Mouse (Mus musculus): ENCODE results near the gene Slc26a8.
A peak's percentile ranks its signal among the peaks of the same experiment; 100 is the strongest.

Gene Slc26a8

DNA sequence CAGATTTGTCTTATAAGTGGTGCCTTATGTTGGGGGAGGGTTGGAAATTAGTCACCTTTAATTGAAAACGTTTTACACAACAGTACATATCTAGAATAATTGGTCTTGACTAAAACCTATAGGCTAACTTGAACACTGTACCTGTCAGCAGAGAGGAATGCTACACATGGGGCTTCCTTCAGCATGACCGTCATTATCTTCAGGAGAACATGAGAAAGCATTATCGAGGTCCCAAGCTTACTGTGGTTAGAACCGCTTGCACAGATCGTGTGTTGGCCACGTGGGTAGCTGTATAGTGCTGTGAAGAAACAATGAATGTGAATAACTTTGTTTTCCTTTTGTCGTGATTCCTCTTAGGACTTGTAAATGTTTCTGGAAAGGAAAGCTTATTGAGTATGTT, 9.8 kb upstream of the Slc26a8 start:
- DNase-seq (ENCODE audit: extremely low read depth, insufficient read length, low spot score): no peak

- DNase-seq (ENCODE audit: extremely low read depth, insufficient read length, low spot score): no peak
Observed at GRCm38 (mm10) chr17:28698672-28699071, 8.6 kb upstream of the Slc26a8 start.

DNA sequence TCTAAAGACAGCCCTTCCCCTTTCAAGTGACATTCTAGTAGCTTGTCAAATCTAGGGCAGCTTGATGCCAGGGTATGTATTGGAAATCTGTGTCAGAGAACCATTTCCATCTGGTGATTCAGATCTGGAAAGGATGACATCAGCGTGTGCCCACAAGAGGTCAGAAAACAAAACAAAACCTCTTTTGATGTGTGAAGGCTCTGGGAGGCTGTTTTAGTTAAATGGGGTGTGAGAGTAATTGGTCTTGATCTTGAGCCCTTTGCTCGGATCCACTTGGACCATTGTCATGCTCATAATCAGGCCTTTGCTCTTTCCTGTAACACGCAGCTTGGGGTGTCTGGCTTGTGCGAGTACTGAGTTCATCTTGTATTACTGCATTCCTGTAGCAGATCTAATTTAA, 8.2 kb upstream of the Slc26a8 start:
- DNase-seq (ENCODE audit: extremely low read depth, insufficient read length, low spot score): peak; percentile 30

DNA sequence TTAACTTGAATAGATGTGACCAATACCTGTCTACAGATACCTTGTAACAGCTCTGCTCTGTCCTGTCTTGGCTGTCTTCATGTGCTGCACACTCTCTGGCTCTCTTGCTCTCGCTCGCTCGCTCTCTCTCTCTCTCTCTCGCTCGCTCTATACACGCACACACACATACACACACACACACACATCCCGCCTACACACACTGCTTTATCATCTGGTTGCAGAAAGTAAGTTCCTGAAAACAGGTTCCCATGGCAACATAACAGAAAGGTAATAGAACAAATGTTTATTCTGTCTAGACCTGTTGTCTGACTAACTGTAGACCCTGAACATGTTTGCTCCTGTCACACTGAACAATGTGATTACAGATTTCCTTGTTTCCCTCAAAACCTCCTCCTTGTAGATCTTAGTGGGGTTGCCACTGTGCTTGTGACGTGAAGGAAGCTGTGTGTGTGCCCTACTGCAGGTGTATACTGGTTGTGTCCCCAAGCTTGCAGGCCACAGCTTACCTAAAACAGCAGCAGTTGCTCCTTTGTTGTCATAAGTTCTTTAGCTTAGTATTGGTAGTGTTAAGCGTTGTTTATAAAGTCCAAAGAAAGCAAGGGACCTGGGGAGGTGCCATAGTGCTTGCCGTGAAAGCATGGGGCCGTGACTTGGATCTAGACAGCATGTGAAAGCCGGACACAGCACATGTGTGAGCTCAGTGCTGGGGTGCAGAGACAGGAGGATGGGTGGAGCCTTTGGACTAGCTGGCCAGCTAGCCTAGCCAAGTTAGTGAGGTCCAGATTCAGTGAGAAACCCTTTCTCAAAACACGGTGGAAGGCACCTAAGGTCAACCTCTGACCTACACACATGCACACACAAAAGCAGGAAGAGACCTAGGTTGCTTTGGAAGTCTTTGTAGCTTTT, 7.5 kb upstream of the Slc26a8 start:
- DNase-seq (ENCODE audit: extremely low read depth, insufficient read length, low spot score): no peak

DNA sequence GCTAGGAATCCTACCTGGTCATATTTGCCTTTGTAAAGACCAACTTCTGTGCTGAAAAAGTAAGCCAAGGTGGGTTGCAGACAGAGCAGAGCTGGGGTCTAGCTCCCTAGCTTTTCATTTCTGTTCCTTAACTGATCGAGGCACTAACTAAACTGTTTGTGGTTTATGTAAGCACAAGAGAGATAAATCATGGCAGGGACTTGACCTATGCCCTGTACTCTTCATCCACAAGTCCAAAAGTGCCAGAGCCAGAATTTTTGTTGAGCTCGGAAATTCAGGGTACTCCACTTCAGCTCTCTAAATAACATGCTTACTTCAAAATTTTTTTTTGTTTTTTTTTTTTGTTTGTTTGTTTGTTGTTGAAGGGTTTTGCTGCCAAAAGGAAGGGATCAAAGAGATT, 6.6 kb upstream of the Slc26a8 start:
- no peak for DNase-seq (ENCODE audit: extremely low read depth, insufficient read length, low spot score)

DNA sequence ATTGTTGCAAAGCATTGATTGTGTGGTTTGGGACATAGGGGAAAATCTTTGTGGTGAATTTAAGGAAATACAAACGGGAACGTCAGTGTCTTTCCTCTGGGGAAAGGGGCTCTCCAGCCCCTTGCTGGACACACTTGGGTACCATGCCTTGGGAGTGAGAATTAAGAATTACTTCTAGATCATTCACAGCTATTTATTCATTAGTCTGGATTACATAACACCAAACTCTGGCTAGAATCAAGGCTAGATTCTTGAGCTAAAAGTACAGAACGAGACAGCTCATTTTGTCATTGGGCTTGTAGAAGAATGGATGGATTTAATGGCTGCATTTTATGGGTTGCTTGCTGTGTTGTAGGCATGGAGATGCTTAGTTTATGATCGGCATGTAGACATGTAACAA, 4.8 kb upstream of the Slc26a8 start:
- DNase-seq (ENCODE audit: extremely low read depth, insufficient read length, low spot score): no peak

GRCm38 (mm10) chr17:28694078-28694477, 4.0 kb upstream of the Slc26a8 start:
- no peak for DNase-seq (ENCODE audit: extremely low read depth, insufficient read length, low spot score)

- no peak for DNase-seq (ENCODE audit: extremely low read depth, insufficient read length, low spot score)
Observed at GRCm38 (mm10) chr17:28693086-28693485, 3.1 kb upstream of the Slc26a8 start.

- DNase-seq (ENCODE audit: extremely low read depth, insufficient read length, low spot score): no peak
Observed at GRCm38 (mm10) chr17:28692341-28692710, 2.3 kb upstream of the Slc26a8 start.

DNA sequence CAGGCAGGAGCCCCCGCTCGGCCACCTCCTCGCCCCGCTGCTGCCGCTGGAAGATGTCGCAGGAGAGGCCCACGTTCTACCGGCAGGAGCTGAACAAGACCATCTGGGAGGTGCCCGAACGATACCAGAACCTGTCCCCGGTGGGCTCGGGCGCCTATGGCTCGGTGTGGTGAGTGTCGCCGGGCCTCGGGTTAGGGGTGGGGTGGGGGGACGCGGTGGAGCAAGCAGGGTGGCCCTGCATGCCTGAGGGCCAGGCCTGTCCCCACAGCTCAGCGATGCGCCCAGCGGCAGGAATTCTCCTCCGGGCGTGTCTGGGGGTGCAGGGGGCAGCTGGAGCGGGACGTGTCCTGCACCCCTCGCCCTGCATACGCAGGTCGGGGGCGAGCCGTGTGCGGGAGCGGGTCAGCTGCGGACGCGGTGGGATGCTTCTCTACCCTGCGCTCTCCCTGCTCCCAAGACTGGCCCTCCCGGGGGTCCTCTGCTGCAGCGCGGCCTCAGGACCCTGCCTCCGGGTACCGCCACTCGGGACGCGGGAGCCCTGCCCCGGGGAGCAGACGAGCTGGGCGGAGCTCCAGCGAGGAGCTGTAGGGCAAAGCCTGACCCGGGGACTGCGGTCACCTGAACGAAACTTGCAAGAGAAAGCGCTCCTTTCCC, 1.8 kb upstream of the Slc26a8 start:
- peak; percentile 74 for DNase-seq (ENCODE audit: extremely low read depth, insufficient read length, low spot score)

DNA sequence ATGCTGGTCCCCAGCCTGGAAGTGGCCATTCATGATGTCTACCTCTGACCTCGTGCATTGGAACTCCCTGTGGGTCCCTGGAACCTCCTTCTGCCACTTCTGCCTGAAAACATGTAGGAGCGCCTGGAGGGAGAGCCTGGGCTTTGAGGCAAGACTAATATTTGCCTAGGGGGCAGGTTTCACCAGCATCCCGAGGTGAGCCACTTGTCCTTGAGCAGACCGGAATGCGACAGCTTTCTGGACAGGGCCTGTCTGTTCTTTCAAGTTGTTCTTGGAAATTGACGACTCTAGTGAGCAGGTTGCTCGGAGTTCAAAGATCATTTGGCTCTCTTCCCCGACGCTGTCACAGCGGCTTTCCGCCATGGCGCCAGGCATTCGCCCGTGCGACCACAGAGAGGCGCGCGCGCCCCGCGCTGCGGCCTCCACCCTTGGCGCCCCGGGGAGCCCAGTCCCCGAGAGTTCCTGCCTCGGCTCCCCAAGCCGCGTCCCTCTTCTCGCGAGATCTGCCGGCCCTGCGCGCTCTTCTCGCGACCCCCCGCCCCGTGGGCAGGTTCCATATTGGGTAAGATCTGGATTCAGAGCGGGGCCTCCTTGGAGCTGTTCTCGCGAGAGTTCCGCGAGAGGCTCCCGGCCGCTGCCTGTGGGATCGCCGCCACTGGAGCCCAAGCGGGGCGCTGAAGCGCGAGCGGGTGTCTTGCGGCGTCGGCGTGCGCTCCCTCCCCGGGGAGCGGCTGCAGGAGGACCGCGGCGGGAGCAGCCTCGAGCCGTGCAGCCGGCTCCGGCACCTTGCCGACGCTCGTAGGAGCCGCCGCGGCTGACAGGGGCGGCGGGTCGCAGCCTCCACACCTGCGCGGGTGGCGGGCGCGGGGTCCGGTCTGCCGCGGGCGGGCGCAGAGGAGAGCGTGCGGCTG, 998 bp upstream of the Slc26a8 start, which contains the start of gene Mapk14:
Gene Mapk14 (plus strand): TSS at position 554 of the 911 bp plus-strand sequence.
- DNase-seq (ENCODE audit: extremely low read depth, insufficient read length, low spot score): peak; percentile 100

DNA sequence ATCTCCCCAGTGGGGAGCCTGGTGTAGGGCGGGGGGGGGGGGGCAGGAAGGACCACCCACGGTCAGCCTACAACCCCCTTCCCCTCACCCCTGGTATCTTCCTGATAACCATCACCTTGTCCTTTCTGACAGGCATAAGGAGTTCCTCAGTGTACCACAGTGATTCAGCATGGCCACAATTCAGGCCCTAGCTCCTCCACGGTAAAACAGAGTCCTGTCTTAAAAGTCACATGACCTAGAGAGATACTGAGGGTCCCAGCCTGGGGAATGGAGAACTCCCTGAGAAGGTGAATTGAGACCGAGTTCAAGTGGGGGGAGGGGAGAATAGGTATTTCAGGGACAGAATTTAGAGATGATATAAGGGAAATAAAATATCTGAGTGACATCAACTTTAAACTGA, 2.7 kb downstream of the Slc26a8 start:
- no peak for DNase-seq (ENCODE audit: extremely low read depth, insufficient read length, low spot score)

GRCm38 (mm10) chr17:28684631-28685030, 5.4 kb downstream of the Slc26a8 start:
- DNase-seq (ENCODE audit: extremely low read depth, insufficient read length, low spot score): no peak

DNA sequence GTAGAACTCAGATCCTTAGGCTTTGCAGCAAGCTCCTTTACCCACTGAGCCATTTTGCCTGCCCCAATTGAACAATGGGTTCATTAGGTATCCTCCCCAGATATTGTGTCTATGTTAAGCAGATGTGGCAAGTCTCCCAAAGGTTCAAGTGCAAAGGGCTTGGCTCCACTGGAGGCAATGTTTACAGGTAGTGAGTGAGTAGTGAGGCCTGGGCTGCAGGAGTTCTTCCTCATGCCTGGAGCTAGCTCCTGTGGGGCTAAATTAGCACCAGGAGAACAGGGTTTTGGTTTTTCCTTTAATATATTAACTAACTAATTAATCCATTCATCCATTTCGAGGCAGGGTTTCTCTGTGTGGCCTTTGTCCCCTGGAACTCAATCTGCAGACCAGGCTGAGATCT, 6.4 kb downstream of the Slc26a8 start:
- DNase-seq (ENCODE audit: extremely low read depth, insufficient read length, low spot score): no peak

DNA sequence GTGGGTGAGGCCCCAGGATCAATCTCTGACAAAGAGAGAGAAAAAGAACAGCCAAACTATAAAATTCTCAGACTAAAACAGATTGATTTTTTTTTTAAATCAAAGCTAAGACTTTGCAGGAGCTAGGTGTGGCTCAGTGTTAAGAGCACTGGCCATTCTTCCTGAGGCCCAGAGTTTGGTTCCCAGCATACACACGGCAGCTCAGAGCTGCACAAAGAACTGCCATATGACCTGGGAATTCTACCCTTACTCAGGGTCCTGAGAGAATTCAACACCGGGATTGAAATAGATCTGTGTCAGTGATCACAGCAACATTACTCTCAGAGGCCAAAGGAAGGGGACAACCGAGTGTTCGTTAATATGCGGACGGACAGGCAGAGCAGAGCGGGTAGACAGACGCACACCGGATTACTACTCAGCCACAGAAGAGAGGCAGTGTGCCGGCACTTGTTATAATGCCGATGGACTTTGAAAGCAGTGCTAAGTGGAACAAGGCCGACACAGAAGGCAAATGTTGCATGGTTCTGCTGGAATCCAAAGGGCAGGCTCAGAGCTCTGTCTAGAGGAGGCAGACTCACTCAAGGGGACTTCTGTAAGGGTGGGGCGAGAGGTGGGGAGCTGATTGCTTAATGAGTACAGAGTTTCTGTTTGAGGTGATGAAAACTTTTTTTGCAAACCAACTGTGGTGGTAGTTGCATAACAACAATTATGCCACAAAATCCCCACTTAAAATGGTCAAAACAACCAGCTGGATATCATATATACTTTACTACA, 7.5 kb downstream of the Slc26a8 start:
- no peak for DNase-seq (ENCODE audit: extremely low read depth, insufficient read length, low spot score)

DNA sequence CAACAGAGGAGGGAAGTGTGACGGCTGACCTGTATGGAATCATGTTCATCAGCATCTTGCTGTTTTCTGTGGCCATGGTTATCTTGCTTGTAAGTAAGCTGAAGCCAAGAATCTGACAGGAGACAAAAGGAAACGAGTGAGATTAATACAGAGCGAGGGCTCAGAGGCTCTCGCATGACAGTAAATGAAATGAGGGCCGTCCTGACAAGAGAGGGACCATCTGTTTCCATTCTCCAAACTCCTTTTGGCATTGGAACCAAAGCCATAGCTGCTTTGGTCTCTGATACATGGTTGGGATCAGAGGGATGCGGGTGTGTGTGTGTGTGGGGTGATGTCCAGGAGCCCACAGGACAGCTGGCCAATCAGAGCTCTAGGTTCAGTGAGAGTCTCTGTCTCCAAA, 30.5 kb downstream of the Slc26a8 start:
- DNase-seq (ENCODE audit: extremely low read depth, insufficient read length, low spot score): no peak

DNA sequence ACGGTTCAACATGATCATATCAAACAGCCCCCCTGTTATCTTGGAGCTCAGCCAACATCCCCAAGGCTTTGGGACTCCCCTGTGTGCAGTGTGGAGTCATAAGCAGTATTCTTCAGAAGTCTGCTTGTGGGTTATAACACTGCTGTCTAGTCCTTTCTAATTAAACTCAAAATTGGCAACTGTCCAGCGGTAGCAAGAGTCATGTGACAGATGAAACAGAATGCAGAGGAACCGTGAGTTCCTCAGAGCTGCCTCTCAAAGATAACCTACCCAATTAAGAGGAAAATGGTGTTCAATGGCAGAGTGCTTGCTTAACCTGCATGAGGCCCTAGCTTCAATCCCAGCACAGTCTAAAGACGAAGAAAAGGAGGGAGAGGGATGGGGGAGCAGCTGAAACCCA, 32.1 kb downstream of the Slc26a8 start:
- DNase-seq (ENCODE audit: extremely low read depth, insufficient read length, low spot score): no peak

GRCm38 (mm10) chr17:28650268-28650667, 39.8 kb downstream of the Slc26a8 start:
- DNase-seq (ENCODE audit: extremely low read depth, insufficient read length, low spot score): no peak

GRCm38 (mm10) chr17:28648607-28649370, 41.2 kb downstream of the Slc26a8 start:
- peak; percentile 22 for DNase-seq (ENCODE audit: extremely low read depth, insufficient read length, low spot score)

DNA sequence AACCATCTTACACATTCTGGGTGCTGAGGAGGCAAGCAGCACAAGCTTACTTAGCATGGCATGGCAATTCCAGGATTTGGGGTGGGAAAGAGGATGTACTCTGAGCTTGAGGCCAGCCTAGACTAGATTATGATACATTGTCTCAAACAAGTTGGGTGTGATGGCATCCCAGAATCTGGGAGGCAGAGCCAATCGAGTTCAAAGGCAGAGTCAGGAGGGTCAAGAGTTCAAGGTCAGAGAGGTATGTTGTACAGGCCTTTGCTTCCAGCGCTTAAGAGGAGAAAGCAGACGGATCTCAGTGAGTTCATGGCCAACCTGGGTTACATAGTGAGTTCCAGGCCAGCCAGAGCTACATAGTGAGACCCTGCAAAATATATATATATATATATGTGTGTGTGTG, 43.8 kb downstream of the Slc26a8 start:
- no peak for DNase-seq (ENCODE audit: extremely low read depth, insufficient read length, low spot score)

Measured in 3134 (cell line).